Mouse (Mus musculus) brain, embryonic 18.5 days (tissue): ENCODE results near the gene Anxa1.

Source experiments
- DNase-seq: peaks from one replicate; pipeline ENCODE4 v3.0.0-alpha.2; 2012; ENCODE audit warnings: low read depth, low spot score

Gene Anxa1

GRCm38 (mm10) chr19:20390455-20390994 lies at the start of gene Anxa1:
Gene Anxa1 (minus strand): TSS chr19:20390944.
- no peak for DNase-seq

GRCm38 (mm10) chr19:20437043-20437442 lies 46.3 kb upstream of the Anxa1 start:
- DNase-seq = no peak

- DNase-seq = no peak
Observed at GRCm38 (mm10) chr19:20434541-20434940, 43.8 kb upstream of the Anxa1 start.

DNA sequence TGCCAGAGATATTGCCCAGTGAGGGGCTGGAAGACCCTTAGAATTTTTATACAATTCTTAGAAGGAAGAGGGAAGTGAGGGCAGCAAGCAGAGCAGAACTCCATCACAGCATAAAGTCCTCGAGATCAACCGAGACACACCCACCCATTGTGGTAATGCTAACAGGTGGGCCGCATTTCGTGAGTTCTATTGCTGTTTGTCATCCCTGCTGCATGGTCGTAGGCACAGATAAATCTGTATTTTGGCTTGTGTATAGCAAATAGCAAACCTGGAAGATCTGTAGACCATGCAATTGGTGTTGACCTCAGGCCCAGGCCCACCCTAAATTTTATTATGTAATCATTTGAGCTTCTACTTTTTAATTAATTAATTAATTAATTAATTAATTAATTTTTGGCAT lies 43.2 kb upstream of the Anxa1 start:
- DNase-seq = no peak

- no peak for DNase-seq
Observed at GRCm38 (mm10) chr19:20426443-20427161, 35.9 kb upstream of the Anxa1 start.

GRCm38 (mm10) chr19:20411276-20411675 lies 20.5 kb upstream of the Anxa1 start:
- DNase-seq = no peak

GRCm38 (mm10) chr19:20409541-20410528 lies 19.1 kb upstream of the Anxa1 start:
- no peak for DNase-seq

DNA sequence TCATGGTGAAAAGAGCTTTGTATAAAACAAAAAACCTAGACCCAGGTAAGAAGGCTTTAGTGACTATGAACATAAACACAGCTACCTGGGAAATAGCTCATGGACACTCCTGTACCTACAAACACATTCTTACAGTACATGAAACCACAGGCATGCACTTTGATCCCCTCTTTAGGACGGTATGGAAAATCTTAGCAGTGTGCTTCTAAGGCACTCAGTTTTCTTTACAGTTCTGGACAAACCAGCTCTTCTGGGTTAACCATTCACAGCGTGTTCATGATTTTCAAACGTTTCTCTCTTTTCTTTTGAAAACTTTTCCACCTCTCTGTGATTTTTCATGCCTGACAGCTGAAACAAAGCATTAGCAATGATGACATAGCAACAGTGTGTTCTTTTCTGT lies 15.7 kb upstream of the Anxa1 start:
- no peak for DNase-seq

GRCm38 (mm10) chr19:20405015-20405414 lies 14.3 kb upstream of the Anxa1 start:
- DNase-seq = no peak

- no peak for DNase-seq
Observed at GRCm38 (mm10) chr19:20403740-20404139, 13.0 kb upstream of the Anxa1 start.

DNA sequence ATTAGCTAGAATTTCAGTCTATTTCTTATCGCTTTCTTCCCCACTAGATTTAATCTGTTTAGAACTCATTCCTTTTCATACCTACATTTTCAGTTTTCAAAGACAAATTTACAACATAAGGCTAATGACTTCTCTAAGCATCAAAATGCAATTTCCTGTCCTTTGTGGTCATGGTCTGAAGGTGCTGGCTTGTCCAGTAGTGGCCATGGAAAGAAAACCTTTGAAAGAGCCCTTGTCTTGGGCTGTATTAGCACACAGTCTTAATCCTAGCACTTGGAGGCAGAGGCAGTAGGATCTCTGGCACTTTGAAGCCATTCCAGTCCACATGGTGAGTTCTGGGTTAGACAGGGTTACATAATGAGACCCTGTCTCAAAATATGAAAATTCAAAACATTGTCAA lies 12.5 kb upstream of the Anxa1 start:
- DNase-seq = no peak

GRCm38 (mm10) chr19:20402516-20403200 lies 11.9 kb upstream of the Anxa1 start:
- no peak for DNase-seq

- no peak for DNase-seq
Observed at GRCm38 (mm10) chr19:20401961-20402360, 11.2 kb upstream of the Anxa1 start.

DNA sequence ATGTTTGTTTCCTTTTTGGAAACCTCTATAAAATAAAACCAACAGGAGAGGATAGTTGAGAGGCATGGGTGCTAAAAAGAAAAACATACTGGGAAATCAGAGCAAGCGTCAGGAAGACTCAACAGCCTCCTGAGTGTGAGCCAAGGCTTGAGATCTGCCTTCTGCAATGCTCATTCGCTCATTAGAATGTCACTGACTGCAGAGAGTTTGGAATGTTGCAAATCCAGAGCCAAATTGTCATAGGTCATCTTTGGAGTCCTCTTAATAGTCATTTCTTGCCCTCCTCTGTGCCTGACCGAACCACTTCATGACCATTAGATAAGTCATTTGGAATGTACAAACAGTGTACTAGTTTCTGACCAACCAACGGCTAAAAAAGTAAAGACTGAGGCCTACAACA lies 8.4 kb upstream of the Anxa1 start:
- DNase-seq = no peak

DNA sequence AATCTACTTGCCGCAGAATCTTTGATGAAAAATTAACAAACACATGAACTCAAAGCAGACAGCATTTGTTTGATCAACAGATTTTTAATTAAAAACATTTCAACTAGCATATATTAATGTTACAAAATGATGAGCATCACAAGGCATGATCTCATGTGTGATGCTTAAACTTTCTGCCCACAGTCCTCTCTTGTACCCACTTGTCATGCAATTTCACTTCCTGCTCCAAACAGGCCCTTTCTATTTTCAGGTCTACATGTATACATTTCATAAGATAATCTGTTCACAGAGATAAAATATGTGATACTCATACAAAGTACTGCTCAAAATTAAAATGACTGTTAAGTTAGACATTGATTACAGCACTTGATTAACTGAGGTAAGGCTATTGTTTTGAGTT lies 6.3 kb upstream of the Anxa1 start:
- no peak for DNase-seq

DNA sequence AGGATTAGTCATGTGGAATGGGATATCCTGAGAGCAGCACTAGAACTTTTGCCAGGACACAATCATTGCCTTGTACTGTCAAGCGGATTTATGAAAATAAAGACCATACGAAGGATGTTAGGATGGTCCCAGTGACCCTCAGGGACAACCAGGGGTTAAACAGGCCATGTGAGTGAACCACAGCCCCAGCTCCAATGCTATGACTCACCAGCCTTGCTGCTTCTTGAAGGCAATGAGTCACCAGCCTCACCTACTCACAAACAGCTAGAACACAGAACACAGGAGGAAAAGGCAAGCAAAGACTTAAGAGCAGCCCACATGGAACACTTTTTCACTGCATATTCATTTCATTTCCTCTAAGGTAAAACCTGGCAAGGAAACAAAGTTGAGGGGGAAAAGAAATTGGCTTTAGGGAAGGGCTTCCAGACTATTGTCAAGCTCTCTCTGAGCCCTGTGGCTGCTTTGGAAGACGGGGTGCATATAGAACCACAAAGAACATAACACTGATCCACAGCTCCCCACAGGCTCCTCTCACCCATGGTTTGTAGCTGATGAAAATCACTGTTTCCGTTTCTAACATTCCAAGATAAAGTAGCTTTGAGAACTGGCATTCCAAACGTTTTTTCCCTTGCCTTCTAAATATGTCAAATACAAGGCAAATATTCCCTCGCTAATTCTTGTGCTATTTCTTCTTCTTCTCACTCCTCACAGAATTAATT lies 3.0 kb upstream of the Anxa1 start:
- no peak for DNase-seq

DNA sequence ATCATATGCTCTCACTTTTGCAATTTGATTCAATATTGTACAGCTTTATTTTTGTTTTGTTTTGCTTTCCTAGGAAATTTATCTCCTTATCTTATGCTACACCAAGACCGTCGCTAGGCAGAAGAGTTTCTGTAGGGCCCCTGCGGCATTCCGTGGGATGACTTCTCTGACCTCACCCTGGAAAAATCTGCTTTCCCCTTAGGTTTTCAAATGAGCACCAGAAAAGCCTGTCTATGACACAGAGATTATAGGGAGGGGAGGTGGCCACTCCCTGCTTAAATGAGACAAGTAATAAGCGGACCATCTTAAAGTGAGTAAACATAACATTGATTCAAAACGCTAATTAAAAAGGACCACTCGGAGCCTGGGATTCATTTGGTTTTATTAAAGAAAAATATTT lies 1.0 kb downstream of the Anxa1 start:
- DNase-seq = no peak

GRCm38 (mm10) chr19:20389245-20389644 lies 1.5 kb downstream of the Anxa1 start:
- DNase-seq = no peak

- DNase-seq = no peak
Observed at GRCm38 (mm10) chr19:20388276-20388675, 2.5 kb downstream of the Anxa1 start.

- DNase-seq = no peak
Observed at GRCm38 (mm10) chr19:20386296-20386695, 4.4 kb downstream of the Anxa1 start.

DNA sequence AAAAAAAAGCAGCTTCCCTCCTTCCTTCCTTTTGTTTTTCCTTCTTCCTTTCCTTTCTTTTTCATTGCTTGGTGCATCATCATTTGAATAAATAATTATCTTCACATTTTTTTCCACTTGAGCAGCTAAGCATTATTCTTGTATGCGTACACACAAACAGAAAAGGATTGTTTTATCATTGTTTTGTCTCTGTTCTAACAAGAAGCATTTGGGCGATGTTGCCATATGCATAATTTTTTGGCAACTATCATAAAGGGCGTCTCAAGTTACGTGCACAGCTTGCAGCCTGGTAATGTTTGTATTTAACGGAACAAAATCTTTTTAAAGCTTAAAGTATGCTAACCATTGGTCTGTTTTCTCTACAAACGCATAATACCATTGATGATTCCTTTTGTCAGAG lies 5.1 kb downstream of the Anxa1 start:
- DNase-seq = no peak
